Mouse (Mus musculus) lung, postnatal 4 days (tissue): ENCODE results near the gene Rcan2.

ENCODE experiments used
- DNase-seq, 2 experiments: peaks; one replicate each; pipeline ENCODE4 v3.0.0; 2021

The Rcan2 gene

DNA sequence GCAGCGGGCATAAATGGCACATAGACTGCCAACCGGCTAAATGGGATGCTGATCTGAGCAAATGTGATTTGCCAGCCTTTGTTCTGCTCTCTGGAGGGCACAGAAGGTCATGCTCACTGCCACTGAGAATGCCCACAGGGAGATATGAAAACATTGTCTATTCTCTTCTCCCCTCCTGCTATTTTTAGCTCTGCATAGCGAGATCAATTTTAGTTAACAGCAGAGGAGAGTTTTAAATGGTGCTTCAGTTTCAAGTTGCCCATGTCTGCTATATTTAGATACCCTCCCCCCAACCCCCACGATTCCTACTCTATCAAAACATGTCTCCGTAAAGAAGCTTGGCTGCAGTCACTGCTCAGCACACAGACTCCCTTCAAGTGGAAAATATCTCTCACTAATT, 225.2 kb downstream of the Rcan2 start:
- DNase-seq, result no peak

DNA sequence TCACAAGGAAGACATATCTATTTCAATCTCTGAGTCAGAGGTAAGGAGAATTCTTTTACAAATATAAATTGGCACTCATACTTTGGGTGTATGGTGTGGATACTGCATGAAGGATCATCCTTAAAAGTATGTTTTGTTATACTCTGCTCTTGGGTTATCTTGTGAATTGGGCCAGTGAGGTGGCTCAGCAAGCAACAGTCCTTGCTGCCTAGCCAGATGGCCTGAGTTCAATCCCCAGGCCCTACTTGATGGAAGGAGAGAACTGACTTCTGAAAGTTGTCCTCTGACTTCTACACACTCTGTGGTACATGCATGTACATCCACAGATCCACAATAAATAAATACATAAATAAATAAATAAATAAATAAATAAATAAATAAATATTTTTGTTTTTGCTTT, 225.6 kb downstream of the Rcan2 start:
- DNase-seq, result no peak

DNA sequence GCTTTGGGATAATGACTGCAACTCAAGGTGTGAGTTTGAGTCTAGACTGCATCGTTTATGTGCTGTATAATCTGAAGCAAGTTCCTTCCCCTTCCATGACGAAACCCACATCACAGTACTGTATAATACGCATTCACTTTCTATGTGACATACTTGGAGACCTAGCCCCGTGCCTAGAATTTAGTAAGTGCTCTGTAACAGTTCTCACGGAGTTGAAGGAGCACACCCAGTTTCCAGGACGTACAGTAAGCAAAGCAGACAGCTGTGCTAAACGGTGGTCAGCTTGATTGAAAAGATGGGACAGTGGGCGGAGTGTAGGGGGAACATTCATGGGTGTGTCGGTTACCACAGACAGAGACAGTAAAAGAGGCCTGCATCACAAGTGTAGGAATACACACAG, 226.2 kb downstream of the Rcan2 start:
- DNase-seq, result no peak

DNA sequence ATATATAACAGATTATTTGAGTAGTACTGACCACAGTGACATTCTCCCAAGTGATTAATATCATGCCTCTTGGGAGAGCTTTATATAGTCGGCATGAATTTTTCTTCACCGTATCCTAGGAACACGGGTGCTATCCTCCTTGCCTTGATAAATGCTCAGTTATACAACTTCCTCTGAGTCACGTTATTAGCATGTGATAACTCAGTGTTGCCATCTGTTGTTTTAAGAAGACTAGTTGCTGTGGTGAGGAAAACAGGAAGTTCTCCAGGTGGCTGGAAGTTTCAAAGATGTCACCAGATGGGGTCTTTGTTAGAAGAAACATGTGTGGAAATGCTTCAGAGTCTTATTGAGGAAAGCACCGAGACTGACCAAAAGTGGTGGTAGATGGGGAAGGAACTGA, 228.5 kb downstream of the Rcan2 start:
- no peak for DNase-seq

DNA sequence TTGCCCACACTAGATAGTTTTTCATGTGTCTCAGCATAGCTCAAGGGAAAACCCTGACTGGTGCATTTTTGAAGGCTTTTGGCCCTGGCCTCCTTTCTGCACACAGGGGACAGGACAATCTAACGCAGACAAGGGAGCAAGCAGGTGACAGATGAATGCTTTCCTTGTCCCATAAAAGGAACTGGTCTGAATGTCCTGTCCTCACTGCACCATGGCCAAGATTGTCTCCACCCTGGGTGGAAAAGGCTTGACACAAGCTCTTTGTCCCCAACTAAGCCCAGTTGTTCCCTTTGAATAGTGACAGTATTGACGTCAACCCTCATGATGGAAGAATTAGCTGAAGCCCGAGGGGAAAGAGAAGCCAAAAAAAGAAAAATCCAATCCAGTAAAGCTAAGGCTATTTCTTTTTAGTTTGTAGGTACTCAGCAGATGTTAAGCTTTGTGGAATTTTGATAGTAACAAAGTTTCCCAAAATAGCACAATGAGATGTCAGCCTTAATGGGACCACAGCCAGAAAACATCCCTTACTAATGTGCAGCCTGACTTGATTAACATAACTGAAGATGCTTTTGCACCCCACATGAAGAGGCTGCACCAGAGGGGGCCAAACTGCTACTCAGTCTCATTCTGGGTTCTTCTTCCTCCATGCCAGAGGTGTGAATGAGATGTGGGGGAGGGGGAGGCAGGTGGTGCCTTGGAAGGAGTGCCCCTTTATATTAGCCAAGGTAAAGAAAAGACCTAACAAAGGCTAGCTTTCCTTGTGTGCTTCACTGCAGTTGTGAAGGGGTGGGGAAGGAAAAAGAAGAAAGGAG, 229.8 kb downstream of the Rcan2 start:
- no peak for DNase-seq

DNA sequence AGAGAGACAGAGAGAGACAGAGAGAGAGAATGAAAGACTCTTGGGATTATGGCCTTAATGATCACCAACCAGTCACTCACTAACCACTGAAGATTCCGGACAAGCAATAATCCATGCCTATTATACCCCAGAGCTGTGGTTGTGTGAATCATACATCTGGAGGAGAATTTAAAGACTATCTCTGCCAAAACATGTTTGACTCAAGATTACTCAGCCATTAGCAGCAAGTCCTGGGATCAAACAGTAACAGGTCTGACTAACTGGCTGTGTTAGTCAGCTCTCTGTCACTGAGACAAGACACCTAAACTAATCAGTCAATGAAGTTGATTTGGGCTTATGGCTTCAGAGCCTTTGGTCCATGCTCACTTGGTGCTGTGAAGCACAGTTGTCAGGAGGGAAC, 233.9 kb downstream of the Rcan2 start:
- DNase-seq, result no peak

DNA sequence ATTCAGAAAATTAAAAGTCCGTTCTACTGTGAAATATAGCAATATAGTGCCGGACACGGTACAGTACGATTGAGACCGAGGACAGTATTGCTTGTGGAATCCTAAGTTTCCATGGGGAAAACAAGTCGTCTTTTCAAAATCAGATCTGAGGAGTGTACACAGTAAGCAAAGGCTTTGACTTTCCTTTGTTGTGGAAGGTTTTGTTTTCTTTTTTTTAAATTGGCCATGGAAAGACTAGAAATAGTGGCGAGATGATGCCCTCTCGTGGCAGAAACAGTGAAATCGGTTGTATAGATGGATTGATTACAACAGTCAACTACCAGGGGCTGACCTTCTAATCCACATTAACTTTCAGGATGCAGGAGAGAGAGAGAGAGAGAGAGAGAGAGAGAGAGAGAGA, 237.5 kb downstream of the Rcan2 start:
- peak in 1 of 2 experiments; percentile 35 for DNase-seq

DNA sequence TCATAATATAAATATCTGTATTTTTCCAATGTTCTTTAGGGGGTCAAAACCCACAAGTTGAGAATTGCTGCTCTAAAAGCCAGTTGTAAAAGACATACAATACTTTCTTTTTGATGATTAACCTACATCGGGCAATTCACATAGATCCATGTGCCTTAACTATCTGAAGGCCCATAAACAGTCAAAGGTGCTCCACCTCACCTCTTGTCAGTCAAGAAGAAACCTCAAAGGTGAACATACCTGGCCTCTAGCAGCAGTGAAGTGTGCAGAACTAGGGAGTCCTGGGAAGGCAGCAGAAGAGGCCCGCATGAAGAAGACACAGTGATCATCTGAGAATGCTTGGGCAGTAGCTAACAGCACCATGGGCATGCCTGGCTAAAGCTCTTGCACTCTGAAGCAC, 239.3 kb downstream of the Rcan2 start:
- DNase-seq, result no peak

DNA sequence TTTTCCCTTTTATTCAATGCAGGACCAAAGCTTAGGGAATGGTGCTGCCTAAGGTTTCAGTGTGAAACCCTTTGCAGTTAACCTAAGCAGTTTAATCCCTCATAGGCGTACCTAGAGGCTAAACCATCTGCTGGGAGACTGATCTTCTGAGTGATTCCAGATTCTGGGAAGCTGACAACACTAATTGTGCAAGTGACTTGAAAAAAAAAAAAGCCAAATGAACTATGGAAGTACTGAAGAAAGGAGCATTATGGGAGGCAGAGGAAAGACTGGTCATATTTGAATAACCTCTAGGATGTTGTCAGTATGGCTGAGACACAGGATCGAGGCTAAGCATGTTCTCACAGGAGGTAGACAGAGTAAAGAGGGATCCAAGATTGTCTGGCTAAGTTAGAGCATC, 241.2 kb downstream of the Rcan2 start:
- DNase-seq, result no peak

DNA sequence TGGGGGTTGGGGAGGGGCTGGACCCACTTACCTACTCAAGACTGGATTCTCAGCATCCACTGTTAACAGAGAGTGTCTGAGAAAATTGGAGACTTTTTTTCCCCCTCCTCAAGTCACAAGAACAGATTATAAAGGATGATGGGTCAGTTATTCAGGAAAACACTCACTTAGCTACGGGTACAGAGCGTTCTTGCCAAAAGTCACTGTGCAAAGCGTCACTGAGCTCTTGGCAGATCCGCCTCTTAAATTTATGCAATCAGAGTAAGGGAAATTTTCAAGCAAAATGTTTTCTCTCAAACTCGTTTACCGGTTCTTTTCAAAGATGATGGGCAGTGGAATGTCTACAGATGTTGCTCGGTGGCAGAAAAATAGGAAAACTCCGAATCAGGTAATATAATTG, 241.7 kb downstream of the Rcan2 start:
- DNase-seq, result no peak

DNA sequence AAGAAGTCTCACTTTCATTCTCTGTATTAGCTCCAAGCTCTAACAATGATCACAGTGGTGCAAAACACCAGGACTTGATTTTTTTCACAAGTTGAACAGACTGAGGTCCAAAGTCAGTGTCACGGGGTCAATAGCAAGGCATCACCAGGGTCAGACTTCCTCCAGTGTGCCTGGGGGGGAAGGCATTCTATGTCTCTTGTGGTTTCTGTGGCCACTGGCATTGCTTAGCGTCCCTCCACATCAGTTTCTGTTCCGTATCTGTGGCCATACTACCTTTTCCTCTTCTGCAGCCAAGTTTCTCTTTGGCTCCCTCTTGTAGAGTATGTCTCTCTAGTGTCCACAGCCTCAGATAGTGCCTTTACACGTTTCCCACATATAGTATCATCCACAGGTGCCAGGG, 252.3 kb downstream of the Rcan2 start:
- peak in 1 of 2 experiments; percentile 16 for DNase-seq

DNA sequence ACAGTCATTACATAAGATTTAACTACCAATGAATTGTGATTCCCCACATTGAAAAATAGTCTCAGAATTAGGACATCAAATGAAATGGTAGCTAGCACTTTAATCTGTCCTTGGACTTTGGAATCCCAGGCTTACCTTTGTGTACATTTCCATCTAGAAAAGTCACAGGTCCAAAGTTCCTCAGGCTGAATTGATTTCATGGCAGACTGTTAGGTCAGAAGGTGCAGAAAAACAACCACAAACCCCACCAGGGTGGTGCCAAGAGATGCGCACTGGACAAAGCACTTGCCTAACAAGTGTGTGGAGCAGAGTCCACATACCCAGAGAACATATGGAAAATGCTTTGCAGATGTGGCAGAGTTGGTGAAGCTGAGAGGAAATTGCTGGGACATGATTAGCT, 256.0 kb downstream of the Rcan2 start:
- no peak for DNase-seq

DNA sequence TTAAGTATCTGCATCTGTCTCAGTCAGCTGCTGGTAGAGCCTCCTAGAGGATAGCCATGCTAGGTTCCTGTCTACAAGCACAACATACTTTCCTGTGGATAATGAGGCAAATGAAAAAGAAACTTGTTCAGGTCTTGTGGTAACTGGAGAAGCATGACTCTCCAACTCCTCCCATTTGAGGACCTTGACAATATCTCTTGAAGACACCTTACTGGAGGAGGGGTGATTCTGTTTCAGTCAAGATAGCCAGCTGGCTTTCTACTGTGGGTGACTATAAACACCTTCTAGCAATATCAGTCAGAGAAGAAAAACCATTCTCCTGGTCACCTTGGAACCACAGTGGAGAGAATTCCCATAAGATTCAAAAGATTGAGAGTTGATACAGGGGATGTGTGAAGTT, 257.0 kb downstream of the Rcan2 start:
- DNase-seq, result no peak

DNA sequence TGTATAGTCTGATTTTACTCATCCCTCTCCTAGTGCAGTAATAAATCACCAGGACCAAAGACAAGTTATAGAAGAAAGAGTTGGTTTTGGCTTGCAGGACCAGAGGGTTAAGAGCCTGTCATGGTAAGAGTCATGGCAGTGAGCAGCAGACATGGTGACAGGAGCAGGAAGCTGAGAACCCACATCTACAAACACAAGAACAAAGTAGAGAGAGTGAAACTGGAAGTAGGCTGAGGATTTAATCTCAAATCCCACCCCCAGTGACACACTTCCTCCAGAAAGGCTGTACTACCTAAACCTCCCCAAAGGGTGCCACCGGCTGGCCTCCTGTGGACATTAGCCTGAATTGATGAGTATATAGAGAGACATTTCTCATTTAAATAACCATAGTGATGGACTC, 259.6 kb downstream of the Rcan2 start:
- DNase-seq, result no peak

DNA sequence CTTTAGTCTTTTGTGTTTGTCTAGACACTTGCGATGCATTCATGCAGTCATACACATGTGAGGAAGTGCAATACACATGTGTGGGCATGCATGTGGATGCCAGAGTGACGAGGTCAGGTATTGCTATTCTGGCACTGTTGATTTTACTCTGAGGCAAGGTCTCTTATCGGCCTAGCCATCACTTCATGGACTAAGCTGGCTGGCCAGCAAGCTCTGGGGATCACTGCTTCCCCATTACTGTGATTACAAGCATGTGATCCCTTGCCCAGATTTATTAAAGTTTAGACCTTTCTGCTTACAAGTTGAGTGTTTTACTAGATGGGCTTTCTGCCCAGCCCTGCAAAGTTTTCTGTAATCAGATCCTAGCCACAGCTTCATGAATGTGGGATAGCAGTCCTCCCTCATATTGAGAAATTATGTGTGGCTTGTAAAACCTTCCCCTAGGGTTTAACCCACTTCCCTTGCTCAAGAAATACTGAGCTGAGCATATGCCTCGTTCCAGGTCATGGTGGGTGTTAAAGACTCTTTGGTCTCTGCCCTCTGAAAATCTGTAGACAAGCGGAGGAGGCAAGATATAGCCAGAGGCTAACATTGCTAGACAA, 260.2 kb downstream of the Rcan2 start:
- no peak for DNase-seq

DNA sequence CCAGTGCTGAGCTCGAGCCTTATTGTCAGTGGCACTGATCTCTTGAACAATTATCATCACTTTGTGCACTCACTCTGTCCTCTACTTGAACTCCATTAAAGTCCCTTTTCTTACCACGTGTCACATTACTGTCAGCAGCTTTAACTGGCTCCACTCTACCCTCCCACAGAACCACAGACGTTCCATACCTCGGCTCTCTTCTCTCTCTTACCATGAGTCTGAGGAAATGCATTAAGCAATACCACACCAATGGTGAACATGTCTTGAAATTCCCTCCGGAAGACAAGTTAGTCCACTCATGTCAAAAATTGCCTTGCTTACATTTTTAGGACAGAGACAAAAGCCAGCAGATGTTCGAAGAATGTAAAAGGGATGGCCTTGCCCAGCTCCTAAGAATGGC, 267.7 kb downstream of the Rcan2 start:
- DNase-seq, result no peak

DNA sequence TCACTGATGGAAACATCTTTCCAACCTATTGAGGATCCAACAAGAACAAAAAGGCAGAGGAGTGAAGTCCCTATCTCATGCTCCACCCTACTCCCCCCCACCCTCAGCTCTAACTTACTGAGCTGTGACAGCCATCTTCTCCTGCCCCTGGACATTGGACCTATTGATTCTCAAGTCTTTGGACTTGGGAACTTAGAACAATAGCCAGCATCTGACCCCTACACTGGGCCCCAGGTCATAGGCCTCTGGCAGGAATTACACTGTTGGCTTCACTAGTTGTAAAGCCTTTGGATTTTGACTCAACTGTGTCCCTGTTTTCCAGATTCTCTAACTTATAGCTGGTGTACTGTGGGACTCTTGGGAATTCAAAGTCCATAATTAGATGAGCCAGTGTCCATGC, 270.5 kb downstream of the Rcan2 start:
- no peak for DNase-seq

DNA sequence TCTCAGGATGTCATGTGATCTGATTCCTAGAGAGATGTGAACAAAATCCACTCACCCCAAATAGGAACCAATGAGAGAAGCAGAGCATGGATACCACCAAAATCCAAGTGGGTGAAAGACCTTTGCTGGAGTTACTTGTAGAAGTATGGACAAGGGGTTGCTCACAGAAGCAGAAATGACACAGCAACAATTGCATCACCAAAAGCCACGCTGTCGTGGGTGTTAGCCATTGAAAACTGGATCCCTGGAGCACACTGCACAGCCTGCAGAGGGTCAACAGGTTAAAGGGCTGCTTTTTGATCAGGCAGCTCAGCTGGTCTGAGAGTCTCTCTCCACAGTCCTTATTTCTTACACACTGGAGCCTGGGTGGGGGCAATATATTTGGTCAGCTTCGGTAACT, 274.4 kb downstream of the Rcan2 start:
- DNase-seq, result no peak

DNA sequence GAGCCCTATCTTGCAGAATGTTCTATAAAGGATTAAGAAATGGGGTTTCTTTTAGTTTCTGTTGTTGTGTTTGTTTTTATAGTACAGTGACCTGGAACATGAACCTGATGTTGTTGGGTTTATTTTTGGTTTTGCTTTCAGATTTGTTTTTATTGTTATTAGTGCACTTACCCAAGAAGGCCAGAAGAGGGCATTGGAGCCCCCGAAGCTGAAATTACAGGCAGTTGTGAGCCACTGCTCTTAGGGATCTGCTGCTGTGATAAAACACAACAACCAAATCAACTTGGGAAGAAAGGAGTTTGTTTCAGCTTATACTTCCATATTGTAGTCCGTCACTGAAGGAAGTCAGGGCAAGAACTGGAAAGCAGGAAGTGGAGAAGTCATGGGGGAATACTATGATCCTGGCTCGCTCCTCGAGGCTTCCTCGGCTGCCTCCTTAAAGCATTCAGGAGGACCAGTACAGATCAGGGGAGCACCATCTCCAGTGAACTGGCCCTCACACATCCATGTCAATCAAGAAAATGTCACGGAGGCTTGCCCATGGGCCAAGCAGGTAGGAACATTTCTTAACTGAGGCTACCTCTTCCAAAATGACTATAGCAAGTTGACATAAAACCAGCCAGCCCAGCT, 275.0 kb downstream of the Rcan2 start:
- peak in 1 of 2 experiments; percentile 27 for DNase-seq

DNA sequence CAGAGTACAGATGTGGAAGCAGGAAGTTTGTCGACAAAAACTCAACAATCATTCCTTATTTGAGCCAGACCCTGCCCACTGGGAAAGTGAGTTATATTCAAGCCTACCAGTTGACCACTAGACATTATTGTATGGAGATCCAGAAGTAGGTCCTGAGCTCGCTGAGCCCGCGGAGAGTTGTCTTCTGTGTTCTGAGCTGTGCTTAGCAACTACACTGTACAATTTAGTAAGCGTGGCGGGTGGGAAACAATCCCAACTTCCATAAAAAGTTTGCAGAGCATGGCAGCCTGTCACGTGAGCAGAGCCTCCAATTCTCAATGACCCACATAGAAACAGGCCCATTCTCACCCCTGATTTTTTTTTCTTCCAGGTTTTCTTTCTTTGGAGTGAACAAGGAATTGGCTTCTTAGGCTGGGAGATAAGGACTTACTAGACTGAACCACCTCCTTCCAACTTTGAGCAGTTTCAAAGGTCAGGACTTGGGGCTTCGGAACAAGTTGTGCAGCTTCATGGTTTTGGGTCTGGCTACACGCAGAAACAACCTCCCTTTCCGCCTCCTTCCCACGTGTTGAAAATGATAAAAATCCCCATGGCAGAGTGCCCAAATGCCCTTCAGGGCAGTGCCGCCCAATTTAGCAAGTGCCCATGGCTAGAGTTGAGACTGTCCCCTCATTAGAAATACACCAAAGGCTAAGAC, 276.1 kb downstream of the Rcan2 start:
- DNase-seq, result no peak

DNA sequence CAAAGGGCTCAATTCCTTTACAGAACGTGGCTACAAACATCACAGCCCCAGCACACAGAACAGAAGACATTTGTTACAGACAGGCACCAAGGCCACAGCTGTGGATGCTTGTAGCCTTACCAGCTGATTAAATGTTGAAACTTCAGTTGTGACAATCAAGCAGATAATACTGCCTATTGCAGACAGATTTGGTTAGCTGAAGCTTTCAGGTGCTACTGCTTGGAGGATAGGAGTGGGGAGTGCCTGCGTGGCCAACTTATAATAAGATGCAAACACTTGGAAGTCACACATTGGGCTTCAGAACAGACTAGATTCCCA, 276.7 kb downstream of the Rcan2 start:
- DNase-seq, result no peak

DNA sequence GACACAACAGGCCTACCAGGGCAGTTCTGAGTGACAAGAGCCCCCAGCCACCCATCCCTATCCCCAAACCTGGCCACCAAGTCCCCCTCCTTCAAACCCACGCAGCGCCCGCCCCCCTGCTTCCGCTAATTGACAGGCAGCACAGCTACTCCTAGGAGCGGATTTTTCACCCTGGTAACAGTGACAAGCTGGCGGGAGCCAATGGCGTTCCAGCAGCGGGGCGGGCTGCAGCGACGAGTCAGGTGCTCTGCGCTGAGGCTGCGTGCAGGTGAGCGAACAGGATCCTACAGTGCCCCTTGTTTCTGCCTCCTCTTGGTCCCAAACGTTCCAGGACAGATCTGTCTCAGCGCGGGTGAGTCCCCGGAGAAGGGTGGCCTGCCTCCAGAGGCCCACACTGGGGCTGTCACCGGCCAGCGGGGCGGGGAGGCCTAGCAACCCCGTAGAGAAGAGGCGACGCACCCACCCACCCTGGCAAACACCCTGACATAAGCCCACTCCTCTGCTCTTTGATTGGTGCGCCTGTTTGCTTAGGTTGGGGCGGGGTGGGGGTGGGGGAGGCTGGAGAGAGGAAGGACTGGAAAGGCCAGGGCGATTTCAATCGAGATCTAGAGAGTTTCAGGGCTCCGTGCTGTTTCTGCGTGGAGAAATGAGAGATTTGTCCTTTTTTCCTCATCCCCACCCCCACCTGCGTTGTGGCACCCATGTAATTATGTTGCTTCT, 277.6 kb downstream of the Rcan2 start, which contains the start of gene Enpp5:
Enpp5 (plus strand) TSS at position 183 of the 720 bp plus-strand sequence.
- DNase-seq, result peak; percentile 83 to 86

DNA sequence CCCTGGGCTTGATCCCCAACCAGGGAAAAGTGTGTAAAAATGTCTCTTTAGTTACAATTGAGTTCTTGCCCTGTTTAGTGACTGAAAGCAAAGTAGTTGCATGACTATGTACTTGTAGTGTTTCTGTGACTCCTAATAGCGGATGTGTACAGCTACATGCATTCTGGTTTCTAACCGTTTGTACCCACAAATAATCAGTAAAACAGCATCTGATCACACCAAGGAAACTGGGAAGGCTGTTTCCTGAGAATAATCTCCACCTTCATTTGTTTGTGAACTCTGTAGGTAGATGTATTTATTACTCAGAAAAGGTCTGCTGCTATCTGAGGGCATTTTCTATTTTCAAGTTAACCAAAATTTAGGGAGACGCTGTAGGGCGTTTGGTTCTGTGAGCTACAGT, 282.0 kb downstream of the Rcan2 start:
- no peak for DNase-seq
